Mouse (Mus musculus) intestine, embryonic 15.5 days (tissue): ENCODE measurements around the gene Adgra3. TPM values are rescaled to one million over a fixed set of nuclear protein-coding genes. Genes with fewer than 3 reads are reported as not detected.

Source experiments
- ATAC-seq: fragments of 200-750 bp; cut with Nextera tagmentation; 2 replicates; pipeline ENCODE4 v1.8.0; 2017; ENCODE audit warnings: moderate TSS enrichment, moderate library complexity
- H3K27ac ChIP-seq: fragments of 300-500 bp; sonication (generic); 2 replicates; pipeline ENCODE4 v1.5.1; 2015; ENCODE audit warnings: mild to moderate bottlenecking, inconsistent platforms
- H3K27me3 ChIP-seq: fragments of 300-500 bp; sonication (generic); replicated peaks from 2 replicates; pipeline ENCODE4 v1.6.1; 2015; ENCODE audit warnings: inconsistent platforms
- H3K36me3 ChIP-seq: fragments of 300-500 bp; sonication (generic); 2 replicates; pipeline ENCODE4 v1.6.1; 2015; ENCODE audit warnings: inconsistent platforms
- H3K4me1 ChIP-seq: fragments of 300-500 bp; sonication (generic); replicated peaks from 2 replicates; pipeline ENCODE4 v1.6.1; 2015; ENCODE audit warnings: inconsistent platforms
- H3K4me2 ChIP-seq: fragments of 300-500 bp; sonication (generic); replicated peaks from 2 replicates; pipeline ENCODE4 v1.6.1; 2015; ENCODE audit warnings: mild to moderate bottlenecking, inconsistent platforms
- H3K4me3 ChIP-seq: fragments of 300-500 bp; sonication (generic); replicated peaks from 2 replicates; pipeline ENCODE4 v1.5.1; 2015; ENCODE audit warnings: inconsistent platforms
- H3K9ac ChIP-seq: fragments of 300-500 bp; sonication (generic); 2 replicates; pipeline ENCODE4 v1.6.1; 2015; ENCODE audit warnings: inconsistent platforms
- H3K9me3 ChIP-seq: fragments of 300-500 bp; sonication (generic); 2 replicates; pipeline ENCODE4 v1.6.1; 2016; ENCODE audit warnings: inconsistent platforms
- WGBS: fragments of 180-500 bp; shearing (Covaris S2); methylation state at CpG from one replicate; pipeline ENCODE4 v1.1.7; 2015; 5-methylcytosine and 5-hydroxymethylcytosine counted together
- polyA plus RNA-seq: library from polyadenylated mRNA; unstranded; fragments of >200 nt; fragmentation: Nextera tagmentation; extraction: Ambion mirVana; gene quantifications from 2 replicates; pipeline ENCODE4 v1.2.1, GENCODE M21; 2015

The Adgra3 gene
- polyA plus RNA-seq, 1 experiment from 2014 or later, result 19.3 TPM

DNA sequence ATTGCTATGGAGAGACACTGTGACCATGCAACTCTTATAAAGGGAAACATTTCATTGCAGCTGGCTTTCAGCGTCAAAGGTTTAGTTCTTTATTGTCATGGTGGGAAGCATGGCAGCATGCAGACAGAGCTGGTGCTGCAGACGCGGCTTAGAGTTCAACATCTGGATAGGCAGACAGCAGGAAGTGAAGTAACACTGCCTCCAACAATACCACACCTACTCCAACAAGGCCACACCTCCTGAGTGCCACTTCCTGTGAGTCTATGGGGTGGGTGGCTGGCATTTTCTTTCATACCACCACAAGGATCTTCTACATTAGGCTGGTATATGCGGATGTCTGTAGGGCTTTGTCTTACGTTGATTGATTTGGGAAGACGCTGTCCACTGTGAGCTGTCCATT is 29.1 kb downstream of the Adgra3 start:
- Histone ChIP-seq H3K4me2 (no peak overlapping the region), H3K9ac (no peak overlapping the region), H3K27ac (no peak overlapping the region), H3K4me1 (peaks cover 33% of the 10 kb centered on the region), H3K36me3 (no peaks in the 10 kb centered on the region), H3K9me3 (no peaks in the 10 kb centered on the region), H3K27me3 (no peaks in the 10 kb centered on the region), H3K4me3 (no peak overlapping the region)
- WGBS, result 89% methylated on average over 6 of the region's 6 CpGs
- no peak for ATAC-seq

DNA sequence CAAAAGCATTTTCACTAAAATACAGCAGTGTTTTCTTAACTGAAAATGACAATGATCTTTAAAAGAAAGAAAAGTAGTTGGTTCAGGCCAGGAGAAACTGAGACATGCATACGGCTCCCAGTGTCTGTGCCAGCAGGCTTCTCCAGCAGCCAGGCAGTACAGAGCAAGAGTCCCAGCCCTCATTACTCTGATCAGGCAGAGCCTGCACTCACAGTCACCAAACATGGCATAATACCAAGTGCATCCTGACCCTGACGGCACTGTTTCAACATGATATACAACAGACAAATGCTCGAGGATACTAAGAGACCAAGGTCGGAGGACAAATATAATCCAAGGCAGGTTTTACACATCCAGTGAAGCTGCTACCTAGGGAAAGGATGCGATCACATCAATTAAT is 31.2 kb downstream of the Adgra3 start:
- WGBS, result 48% methylated on average over 5 of the region's 5 CpGs
- Histone ChIP-seq H3K27ac (0 out of 2 replicates have a peak overlapping the region, but pooled peaks have one; percentile 28), H3K9ac (no peak overlapping the region), H3K4me1 (peaks cover 26% of the 10 kb centered on the region), H3K36me3 (0 out of 2 replicates have a peak, but pooled peaks cover 2% of the 10 kb centered on the region), H3K4me3 (no peak overlapping the region), H3K27me3 (no peaks in the 10 kb centered on the region), H3K9me3 (no peaks in the 10 kb centered on the region), H3K4me2 (no peak overlapping the region)
- ATAC-seq, result no peak

DNA sequence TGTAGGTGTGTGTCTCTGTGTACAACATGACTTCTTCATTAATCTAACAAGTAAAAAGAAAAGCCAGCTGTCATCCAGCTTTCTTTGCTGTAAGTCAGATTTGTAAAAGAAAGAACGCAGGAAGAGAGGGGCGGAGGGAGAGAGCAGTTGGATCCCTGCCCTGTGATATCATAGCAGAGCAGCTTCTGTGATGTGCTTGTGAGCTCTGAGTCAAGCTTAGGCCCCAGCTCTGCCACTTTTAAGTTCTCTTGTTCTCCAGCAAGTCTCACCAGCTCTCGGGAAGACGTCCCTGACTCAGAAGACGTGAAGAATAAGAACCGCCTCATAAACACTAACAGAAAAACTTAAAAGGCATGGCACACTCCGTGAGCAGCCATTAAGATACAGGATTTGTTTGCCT is 31.8 kb downstream of the Adgra3 start:
- 0 out of 2 replicates have a peak, but pooled peaks cover 2% of the 10 kb centered on the region for H3K36me3 ChIP-seq
- no peak for ATAC-seq
- no peak overlapping the region for H3K9ac ChIP-seq
- H3K4me1 ChIP-seq, result peaks cover 23% of the 10 kb centered on the region
- H3K4me2 ChIP-seq, result no peak overlapping the region
- no peaks in the 10 kb centered on the region for H3K9me3 ChIP-seq
- WGBS, result 42% methylated on average over 7 of the region's 7 CpGs
- H3K27me3 ChIP-seq, result no peaks in the 10 kb centered on the region
- 0 out of 2 replicates have a peak overlapping the region, but pooled peaks have one; percentile 28 for H3K27ac ChIP-seq
- H3K4me3 ChIP-seq, result no peak overlapping the region

DNA sequence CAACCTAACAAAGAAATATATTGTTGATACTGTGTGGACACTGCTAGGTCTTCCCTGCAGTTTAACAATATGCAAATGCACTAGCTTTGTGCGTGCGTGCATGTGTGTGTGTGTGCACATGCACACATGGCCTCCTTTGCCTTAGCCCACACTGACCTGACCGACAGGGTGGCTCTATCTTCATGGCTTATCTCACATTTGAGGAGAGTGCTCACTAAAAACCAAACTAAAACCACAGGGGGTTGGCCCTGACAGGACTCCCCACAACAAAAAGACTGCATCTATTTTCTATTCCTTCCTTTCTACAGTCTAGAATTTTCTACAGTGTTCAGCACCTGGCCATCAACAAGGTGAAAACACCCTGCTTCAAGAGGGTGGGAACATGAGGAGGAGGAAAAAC is 32.7 kb downstream of the Adgra3 start:
- 60% methylated on average over 3 of the region's 3 CpGs for WGBS

DNA sequence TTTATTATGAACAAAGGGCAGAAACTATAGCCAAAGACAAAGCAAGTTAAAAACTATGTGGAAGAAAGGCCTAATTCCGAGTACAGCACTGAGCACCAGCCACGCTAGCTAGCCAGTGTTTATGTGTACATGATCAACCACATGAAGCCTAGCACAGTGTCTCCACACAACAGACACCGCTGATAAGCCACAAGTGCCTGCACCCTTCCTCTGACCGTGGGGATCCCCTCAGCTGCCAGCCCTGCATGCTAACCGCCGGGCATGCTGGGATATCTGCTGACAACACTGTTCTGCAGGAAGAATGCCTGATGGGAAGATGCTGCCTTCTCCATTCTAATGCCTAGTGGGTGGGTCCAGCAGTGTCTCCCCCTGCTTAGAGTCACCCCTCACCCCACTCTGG is 34.7 kb downstream of the Adgra3 start:
- no peak overlapping the region for H3K4me2 ChIP-seq
- peaks cover 20% of the 10 kb centered on the region; the same call in 1 of the 2 replicates for H3K4me1 ChIP-seq
- no peaks in the 10 kb centered on the region for H3K9me3 ChIP-seq
- H3K9ac ChIP-seq, result no peak overlapping the region
- 0 out of 2 replicates have a peak, but pooled peaks cover 2% of the 10 kb centered on the region for H3K36me3 ChIP-seq
- no peak for ATAC-seq
- no peak overlapping the region for H3K4me3 ChIP-seq
- H3K27ac ChIP-seq, result no peak overlapping the region
- WGBS, result 82% methylated on average over 6 of the region's 6 CpGs
- no peaks in the 10 kb centered on the region for H3K27me3 ChIP-seq

More for the DNA sequence above, 32.7 kb downstream of the Adgra3 start:
- Histone ChIP-seq H3K4me3 (no peak overlapping the region), H3K36me3 (0 out of 2 replicates have a peak, but pooled peaks cover 2% of the 10 kb centered on the region), H3K4me2 (no peak overlapping the region), H3K4me1 (peaks cover 20% of the 10 kb centered on the region; the same call in 1 of the 2 replicates), H3K9ac (no peak overlapping the region), H3K27me3 (no peaks in the 10 kb centered on the region), H3K9me3 (no peaks in the 10 kb centered on the region), H3K27ac (peak overlapping the region; percentile 11; the same call in 1 of the 2 replicates)
- ATAC-seq, result peak; percentile 35; the same call in 1 of the 2 replicates

DNA sequence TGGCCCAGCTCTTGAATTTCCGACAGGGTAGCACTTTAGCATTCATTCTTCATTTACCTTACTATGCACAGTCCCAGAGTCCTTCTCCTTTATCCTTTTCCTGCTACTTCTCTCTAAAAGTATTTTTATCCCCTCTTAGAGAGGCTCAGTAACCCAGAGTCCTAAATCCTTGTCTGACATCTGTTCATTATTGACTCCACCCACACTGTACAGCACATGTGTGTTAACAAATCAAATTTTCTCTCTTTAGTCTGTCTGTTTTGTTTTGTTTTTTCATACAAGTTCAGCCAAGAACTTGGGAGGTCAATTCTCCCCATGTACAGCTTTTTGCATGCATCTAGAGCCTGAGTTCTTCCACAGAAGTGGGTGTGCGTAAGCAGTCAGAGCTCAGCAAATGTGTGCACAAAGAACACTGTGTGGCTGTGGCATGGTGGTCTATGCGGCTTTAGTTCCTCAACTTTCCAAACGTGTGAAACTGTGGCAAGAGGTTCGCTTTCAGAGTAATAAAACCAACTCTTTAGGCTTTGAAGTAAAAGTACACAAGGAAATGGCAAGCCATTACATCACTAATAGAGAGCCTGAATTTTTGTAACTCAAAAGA is 42.7 kb downstream of the Adgra3 start:
- Histone ChIP-seq H3K36me3 (no peaks in the 10 kb centered on the region), H3K4me1 (no peaks in the 10 kb centered on the region; the same call in 1 of the 2 replicates), H3K9ac (no peak overlapping the region), H3K27me3 (no peaks in the 10 kb centered on the region), H3K4me2 (no peak overlapping the region), H3K27ac (no peak overlapping the region), H3K4me3 (no peak overlapping the region), H3K9me3 (no peaks in the 10 kb centered on the region)
- no peak for ATAC-seq
- 69% methylated on average over 5 of the region's 5 CpGs for WGBS

DNA sequence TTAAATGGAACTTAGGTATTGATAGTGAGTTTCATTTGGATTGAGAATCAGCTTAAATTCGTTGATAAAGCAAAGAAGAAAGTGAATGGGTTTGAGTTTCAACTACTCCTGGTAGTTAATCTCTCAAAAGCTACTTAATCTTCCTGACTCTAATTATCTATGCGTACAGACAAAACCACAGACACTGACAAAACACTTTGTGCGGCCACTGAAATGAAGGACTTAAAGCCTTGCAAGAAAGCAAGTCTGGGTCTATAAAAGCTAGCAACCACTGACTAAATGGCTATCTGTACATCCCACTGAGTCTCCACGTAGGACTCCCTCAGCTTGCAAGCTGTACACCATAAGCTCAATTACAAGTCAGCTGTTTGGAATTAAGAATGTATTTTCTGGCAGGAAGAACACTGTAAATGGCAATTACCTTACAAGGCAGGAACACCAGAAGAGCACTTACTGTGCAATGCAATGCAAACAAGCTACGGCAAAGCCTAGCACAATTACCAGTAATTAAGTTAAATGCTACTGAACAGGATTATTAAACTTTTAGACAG is 43.6 kb downstream of the Adgra3 start:
- Histone ChIP-seq H3K27me3 (no peaks in the 10 kb centered on the region), H3K4me3 (no peak overlapping the region), H3K9ac (no peak overlapping the region), H3K36me3 (no peaks in the 10 kb centered on the region), H3K4me2 (no peak overlapping the region), H3K4me1 (no peaks in the 10 kb centered on the region; the same call in 1 of the 2 replicates), H3K9me3 (no peaks in the 10 kb centered on the region), H3K27ac (no peak overlapping the region)
- WGBS, result 81% methylated on average over 5 of the region's 5 CpGs
- ATAC-seq, result no peak

DNA sequence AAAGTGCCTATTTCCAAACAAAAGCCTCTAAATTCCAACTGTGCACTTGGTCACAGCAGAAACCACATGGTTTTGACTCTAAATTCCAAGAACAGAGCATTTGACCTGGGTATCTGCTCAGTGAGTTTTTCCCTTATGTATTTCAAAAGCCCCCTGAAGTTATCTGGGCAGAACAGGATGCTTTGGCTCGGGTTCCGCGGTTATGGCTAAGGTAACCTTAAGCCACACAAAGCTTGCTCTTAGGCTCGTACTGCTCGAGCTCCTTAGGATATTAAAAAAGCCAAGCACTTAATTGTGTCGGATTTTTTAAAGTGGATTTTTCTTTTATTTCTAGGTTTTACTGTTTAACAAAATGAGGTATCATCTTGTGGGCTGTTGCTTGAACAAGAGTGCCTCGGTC is 44.1 kb downstream of the Adgra3 start:
- WGBS, result 91% methylated on average over 7 of the region's 7 CpGs
- H3K9ac ChIP-seq, result no peak overlapping the region
- no peak overlapping the region for H3K4me2 ChIP-seq
- no peaks in the 10 kb centered on the region for H3K36me3 ChIP-seq
- H3K27ac ChIP-seq, result no peak overlapping the region
- ATAC-seq, result no peak
- no peaks in the 10 kb centered on the region for H3K9me3 ChIP-seq
- H3K27me3 ChIP-seq, result no peaks in the 10 kb centered on the region
- no peaks in the 10 kb centered on the region; the same call in 1 of the 2 replicates for H3K4me1 ChIP-seq
- H3K4me3 ChIP-seq, result no peak overlapping the region

DNA sequence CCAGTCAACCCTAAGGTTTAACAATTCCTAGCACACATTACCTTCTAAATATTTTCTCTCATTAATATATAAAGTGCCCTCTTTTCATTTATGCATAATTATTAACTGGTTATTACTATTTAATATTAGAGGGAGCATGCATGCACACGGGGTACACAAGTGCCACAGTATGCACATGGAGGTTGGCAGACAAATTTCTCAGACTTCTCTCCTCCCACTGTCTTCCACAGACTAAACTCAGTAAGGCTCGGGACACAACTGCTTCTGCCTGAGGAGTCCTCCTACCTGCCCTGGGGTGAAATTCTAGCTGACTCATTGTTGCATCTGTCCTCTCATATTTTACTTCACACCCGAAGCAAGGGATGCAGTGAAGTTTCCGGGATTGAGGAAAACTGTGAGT is 44.8 kb downstream of the Adgra3 start:
- H3K9me3 ChIP-seq, result no peaks in the 10 kb centered on the region
- ATAC-seq, result no peak
- no peak overlapping the region for H3K4me2 ChIP-seq
- H3K36me3 ChIP-seq, result no peaks in the 10 kb centered on the region; the same call in 1 of the 2 replicates
- no peaks in the 10 kb centered on the region for H3K27me3 ChIP-seq
- no peaks in the 10 kb centered on the region; the same call in 1 of the 2 replicates for H3K4me1 ChIP-seq
- no peak overlapping the region for H3K9ac ChIP-seq
- H3K27ac ChIP-seq, result no peak overlapping the region
- no peak overlapping the region for H3K4me3 ChIP-seq
- 79% methylated on average over 4 of the region's 4 CpGs for WGBS

DNA sequence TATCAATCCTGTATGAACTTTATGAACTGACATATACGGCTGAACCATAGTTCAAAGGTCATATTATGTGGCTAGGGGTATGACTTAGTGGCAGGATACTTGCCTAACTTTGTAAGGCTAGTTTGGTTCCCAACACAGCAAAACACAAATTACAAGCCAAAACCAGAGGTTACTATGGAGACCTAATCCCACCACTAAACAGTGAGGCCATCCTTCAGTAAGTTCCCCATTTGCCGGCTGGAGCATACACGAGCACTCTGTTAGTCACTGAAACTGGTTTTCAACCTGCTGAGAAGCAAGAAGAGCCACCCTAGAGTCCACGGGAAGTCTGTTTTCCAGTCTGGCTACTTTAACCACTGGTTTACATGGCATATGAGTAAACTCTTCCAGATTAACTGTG is 50.0 kb downstream of the Adgra3 start:
- no peak overlapping the region for H3K4me2 ChIP-seq
- no peaks in the 10 kb centered on the region for H3K4me1 ChIP-seq
- 68% methylated on average over 4 of the region's 4 CpGs for WGBS
- no peak overlapping the region for H3K9ac ChIP-seq
- H3K27me3 ChIP-seq, result no peaks in the 10 kb centered on the region
- no peaks in the 10 kb centered on the region for H3K9me3 ChIP-seq
- no peak overlapping the region for H3K27ac ChIP-seq
- no peak for ATAC-seq
- H3K4me3 ChIP-seq, result no peak overlapping the region
- H3K36me3 ChIP-seq, result no peaks in the 10 kb centered on the region; the same call in 1 of the 2 replicates

DNA sequence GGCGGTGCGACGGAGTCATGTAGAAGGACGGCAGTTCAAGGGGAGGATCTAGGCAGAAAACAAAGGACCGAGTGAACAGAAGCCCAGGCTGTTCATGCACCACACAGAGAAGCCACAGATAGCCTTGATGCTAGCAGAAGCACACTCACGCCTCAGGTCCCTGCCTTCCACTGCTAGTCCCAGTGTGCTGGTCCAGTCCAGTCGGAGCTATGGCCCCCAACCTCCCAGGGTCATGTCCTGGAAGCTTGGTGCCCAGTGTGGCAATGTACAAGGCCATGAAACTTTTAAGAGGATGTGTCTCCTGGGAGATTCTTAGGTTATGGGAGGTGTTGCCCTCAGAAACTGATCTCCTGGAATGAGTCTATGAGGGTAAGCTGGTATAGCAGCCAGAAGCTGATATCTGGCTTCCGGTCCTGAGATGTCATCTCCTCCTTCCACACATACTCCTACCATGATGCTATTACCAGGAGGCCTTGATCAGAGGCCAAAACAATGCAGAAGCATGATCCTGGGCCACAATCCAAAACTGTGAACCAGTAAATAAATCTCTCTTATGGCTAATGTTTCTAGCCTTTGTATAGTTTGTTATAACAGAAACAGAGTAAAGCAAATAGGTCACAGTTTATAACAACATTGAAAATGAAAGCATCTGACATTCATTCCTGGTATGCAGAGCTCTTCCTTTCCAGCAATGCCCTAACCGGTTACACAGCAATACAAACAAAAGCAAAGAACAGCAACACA is 51.7 kb downstream of the Adgra3 start:
- no peak overlapping the region for H3K27ac ChIP-seq
- no peaks in the 10 kb centered on the region for H3K27me3 ChIP-seq
- no peak overlapping the region for H3K4me2 ChIP-seq
- H3K36me3 ChIP-seq, result no peaks in the 10 kb centered on the region; the same call in 1 of the 2 replicates
- 81% methylated on average over 9 of the region's 9 CpGs for WGBS
- ATAC-seq, result peak; percentile 51
- H3K9ac ChIP-seq, result no peak overlapping the region
- H3K4me1 ChIP-seq, result no peaks in the 10 kb centered on the region
- H3K9me3 ChIP-seq, result no peaks in the 10 kb centered on the region
- no peak overlapping the region for H3K4me3 ChIP-seq

DNA sequence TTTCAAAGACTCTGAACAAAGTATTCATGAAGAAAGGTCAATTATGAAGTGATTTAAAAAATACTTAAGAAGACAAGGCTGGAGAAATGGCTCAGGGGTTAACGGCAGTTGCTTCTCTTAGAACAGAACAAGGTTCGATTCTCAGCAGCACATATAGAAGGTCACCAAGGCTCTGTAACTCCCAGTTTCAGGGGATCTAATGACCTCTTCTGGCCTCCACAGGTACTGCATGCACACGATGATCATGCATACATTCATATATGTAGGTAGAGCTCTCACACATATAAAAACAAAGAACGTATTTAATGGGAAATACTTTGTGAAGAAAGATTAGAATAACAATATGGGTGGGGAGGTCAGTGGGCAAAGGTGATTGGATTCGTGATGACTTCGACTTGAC is 56.5 kb downstream of the Adgra3 start:
- no peaks in the 10 kb centered on the region for H3K27me3 ChIP-seq
- H3K27ac ChIP-seq, result no peak overlapping the region
- H3K9ac ChIP-seq, result no peak overlapping the region
- H3K36me3 ChIP-seq, result no peaks in the 10 kb centered on the region
- no peak overlapping the region for H3K4me2 ChIP-seq
- ATAC-seq, result no peak
- H3K4me3 ChIP-seq, result no peak overlapping the region
- H3K4me1 ChIP-seq, result no peaks in the 10 kb centered on the region
- WGBS, result 88% methylated on average over 6 of the region's 6 CpGs
- H3K9me3 ChIP-seq, result no peaks in the 10 kb centered on the region
